Mouse (Mus musculus) embryonic fibroblast, embryonic 13.5 days (primary cell): Measurements from ENCODE around the gene Ccdc34.

Experiments
- CTCF ChIP-seq: IDR thresholded peaks from 2 replicates; pipeline ENCODE4 v1.5.1; 2011; ENCODE audit warnings: mild to moderate bottlenecking, control low read depth, low read length, moderate library complexity, borderline replicate concordance; ENCODE audit not compliant: insufficient read depth
- POLR2A ChIP-seq: IDR thresholded peaks from 2 replicates; pipeline ENCODE4 v1.6.1; 2011; ENCODE audit warnings: low read depth, mild to moderate bottlenecking, control low read depth, low read length, moderate library complexity

GRCm38 (mm10) chr2:110019656-110020055, 2.0 kb downstream of the Ccdc34 start:
- TF ChIP-seq POLR2A (no peak), CTCF (no peak)
